ENCODE assay signal across 11 mouse cellular contexts in the genomic region with DNA sequence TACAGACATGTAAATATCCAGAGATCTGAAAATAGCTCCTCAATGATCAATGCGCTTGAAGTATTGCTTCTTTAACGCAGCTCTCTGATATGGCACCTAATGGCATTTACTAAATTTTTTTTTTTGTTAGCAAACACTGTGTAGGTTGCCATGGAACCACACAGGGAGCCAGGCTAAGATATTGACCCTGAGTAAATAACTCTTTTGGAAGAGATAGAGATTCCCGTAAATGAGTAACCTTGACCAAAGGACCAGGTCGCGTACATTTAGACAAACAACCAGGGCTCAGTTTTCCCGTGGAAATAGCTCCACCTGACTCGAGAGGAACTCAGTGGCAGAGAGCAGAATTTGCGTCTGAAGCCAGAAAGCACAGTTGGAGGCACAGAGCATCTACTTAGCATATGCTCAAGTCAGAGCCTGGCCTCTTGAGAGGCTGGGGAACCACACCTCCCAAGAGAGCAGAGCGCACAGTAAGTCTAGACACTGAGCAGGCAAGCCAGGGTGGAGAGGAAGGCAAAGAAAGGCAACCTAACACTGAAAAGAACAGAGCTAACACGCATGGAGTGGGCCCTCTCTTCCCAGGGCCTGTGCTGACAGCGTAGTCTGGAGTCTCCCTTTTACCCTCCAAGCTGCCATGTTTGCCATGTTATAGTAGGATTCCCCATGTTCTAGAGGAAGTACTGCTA.
DNase-seq lines count a peak whose midpoint lies in the region; ATAC-seq lines count a peak whose summit lies in the region.
"Had no signal": no experiment of that assay in that cellular context is flagged by ENCODE, and none has a peak within 500 bp of the region (broad histone marks: within the 10 kb centered on the region; RNA-seq: fewer than 3 reads in every experiment).

No protein-coding gene starts in this region.

- no peaks in the 10 kb centered on the region for H3K36me3 ChIP-seq in stomach, embryonic 14.5 days (ENCODE audit: control insufficient read depth, insufficient read depth, low read length)

- no peak overlapping the region for H3K4me3 ChIP-seq in stomach, embryonic 14.5 days (ENCODE audit: low read depth, low read length)

- 60% methylated on average over 11 of the region's 11 CpGs for WGBS in stomach, embryonic 14.5 days

- H3K9me3 ChIP-seq in stomach, embryonic 14.5 days (ENCODE audit: control insufficient read depth, low read depth, low read length) = no peaks in the 10 kb centered on the region

- no peak overlapping the region; the same call in 1 of the 2 replicates for H3K27ac ChIP-seq in stomach, embryonic 14.5 days (ENCODE audit: low read length)

- intact Hi-C loops in left cerebral cortex, postnatal 14 days (cut with DNase I) = no loop called here

- no peak overlapping the region for H3K4me2 ChIP-seq in stomach, embryonic 14.5 days (replicated peaks; ENCODE audit: low read depth, low read length)

- H3K27me3 ChIP-seq in stomach, embryonic 14.5 days (ENCODE audit: control insufficient read depth, insufficient read depth, low read length) = no peaks in the 10 kb centered on the region

- H3K9ac ChIP-seq in stomach, embryonic 14.5 days (replicated peaks; ENCODE audit: low read depth, low read length) = no peak overlapping the region

- peak; percentile 18 for DNase-seq in kidney, adult 8-10 months
- no peak for DNase-seq in kidney, postnatal 4 days
- peak; percentile 48 for DNase-seq in CD4-positive helper T cell, adult 2 months (ENCODE audit: low read depth, low spot score)
- DNase-seq in induced T-regulatory cell, adult 2 months (ENCODE audit: low read depth) = peak; percentile 17
- no peak for DNase-seq in left cerebral cortex, postnatal 14 days (ENCODE audit: low spot score in 2 of 2)
- DNase-seq in layer of hippocampus, adult 8-10 months (ENCODE audit: low spot score in 2 of 2) = no peak
- DNase-seq: cerebellum, adult 18-20 months; kidney, postnatal 14 days; right cerebral cortex, postnatal 4 days had no signal

- H3K4me1 ChIP-seq in stomach, embryonic 14.5 days (ENCODE audit: control insufficient read depth, insufficient read depth, low read length) = no peaks in the 10 kb centered on the region

- peak; percentile 76 for ATAC-seq in stomach, embryonic 14.5 days (ENCODE audit: insufficient number of reproducible peaks, insufficient read depth, low FRiP score, low read depth)
- ATAC-seq in megakaryocyte-erythroid progenitor cell, adult 5-6 weeks (replicated peaks; ENCODE audit: low FRiP score, low TSS enrichment, poor library complexity, severe bottlenecking) = no peak

Comparison
In these comparisons a context has a peak if more than half of its experiments do, and no peak if none do; other contexts are left out.
1. DNase-seq: peak in kidney, adult 8-10 months (2 of 2), CD4-positive helper T cell, adult 2 months (single experiment) and induced T-regulatory cell, adult 2 months (single experiment); none in kidney, postnatal 4 days (0 of 2), left cerebral cortex, postnatal 14 days (0 of 2) and layer of hippocampus, adult 8-10 months (0 of 2).